Mouse (Mus musculus): ENCODE measurements around the gene Zscan4c. TPM values are rescaled to one million over a fixed set of nuclear protein-coding genes. Genes with fewer than 3 reads are reported as not detected.

Gene Zscan4c
- polyA plus RNA-seq (2012; rRNA removed), result not detected in 2 replicates

GRCm38 (mm10) chr7:11005445-11005844 is at the start of gene Zscan4c:
Gene Zscan4c (plus strand): TSS chr7:11005745.

Other genes with a start within 250 kb of the Zscan4c start
- gene Zscan4b, start 100.7 kb upstream of the Zscan4c start, polyA plus RNA-seq (2012; rRNA removed), result not detected in 2 replicates
- gene Zscan4-ps1, start 63.9 kb downstream of the Zscan4c start, polyA plus RNA-seq (2012; rRNA removed), result not detected in 2 replicates
- gene Zscan4d, start 160.4 kb downstream of the Zscan4c start, polyA plus RNA-seq (2012; rRNA removed), result not detected in 2 replicates

Data from central nervous system, embryonic 18 days (tissue).